Mouse (Mus musculus) midbrain, embryonic 16.5 days (tissue): ENCODE measurements around the gene Hopx. TPM values are rescaled to one million over a fixed set of nuclear protein-coding genes. Genes with fewer than 3 reads are reported as not detected.

Source experiments
- ATAC-seq: fragments of 200-750 bp; cut with Nextera tagmentation; 2 replicates; pipeline ENCODE4 v1.8.0; 2017; ENCODE audit warnings: moderate TSS enrichment
- H3K27ac ChIP-seq: fragments of 300-500 bp; sonication (generic); 2 replicates; pipeline ENCODE4 v1.5.1; 2014; ENCODE audit warnings: mild to moderate bottlenecking, low read length, mixed read lengths
- H3K27me3 ChIP-seq: fragments of 300-500 bp; sonication (generic); 2 replicates; pipeline ENCODE4 v1.6.1; 2014; ENCODE audit warnings: low read depth, low read length, mixed read lengths; ENCODE audit not compliant: control insufficient read depth, insufficient read depth
- H3K36me3 ChIP-seq: fragments of 300-500 bp; sonication (generic); 2 replicates; pipeline ENCODE4 v1.6.1; 2014; ENCODE audit warnings: mild to moderate bottlenecking, low read length, moderate library complexity, mixed read lengths; ENCODE audit not compliant: control insufficient read depth, insufficient read depth
- H3K4me1 ChIP-seq: fragments of 300-500 bp; sonication (generic); 2 replicates; pipeline ENCODE4 v1.6.1; 2014; ENCODE audit warnings: mild to moderate bottlenecking, low read length, mixed read lengths; ENCODE audit not compliant: control insufficient read depth, insufficient read depth
- H3K4me2 ChIP-seq: fragments of 300-500 bp; sonication (generic); 2 replicates; pipeline ENCODE4 v1.6.1; 2014; ENCODE audit warnings: mild to moderate bottlenecking, low read length, mixed read lengths
- H3K4me3 ChIP-seq: fragments of 300-500 bp; sonication (generic); 2 replicates; pipeline ENCODE4 v1.5.1; 2014; ENCODE audit warnings: low read depth, mild to moderate bottlenecking, low read length, moderate library complexity, mixed read lengths
- H3K9ac ChIP-seq: fragments of 300-500 bp; sonication (generic); 2 replicates; pipeline ENCODE4 v1.6.1; 2014; ENCODE audit warnings: low read depth, low read length, mixed read lengths
- H3K9me3 ChIP-seq: fragments of 300-500 bp; sonication (generic); replicated peaks from 2 replicates; pipeline ENCODE4 v1.6.1; 2014; ENCODE audit warnings: mild to moderate bottlenecking, low read length, mixed read lengths; ENCODE audit not compliant: control insufficient read depth, poor library complexity, severe bottlenecking
- WGBS: fragments of 180-500 bp; shearing (Covaris S2); extraction: QIAGEN DNeasy Blood & Tissue Kit; methylation state at CpG from one replicate; pipeline ENCODE4 v1.1.7; 2014; 5-methylcytosine and 5-hydroxymethylcytosine counted together
- polyA plus RNA-seq: library from polyadenylated mRNA; unstranded; fragments of >200 nt; fragmentation: Nextera tagmentation; extraction: Ambion mirVana; gene quantifications from 2 replicates; pipeline ENCODE4 v1.2.1, GENCODE M21; 2015

Gene Hopx
- polyA plus RNA-seq, 1 experiment from 2014 or later = 0.78 TPM

- Histone ChIP-seq H3K27me3 (peaks cover 16% of the 10 kb centered on the region), H3K4me2 (no peak overlapping the region), H3K4me3 (no peak overlapping the region), H3K9me3 (no peaks in the 10 kb centered on the region), H3K4me1 (0 out of 2 replicates have a peak, but pooled peaks cover 6% of the 10 kb centered on the region), H3K36me3 (no peaks in the 10 kb centered on the region), H3K27ac (no peak overlapping the region), H3K9ac (no peak overlapping the region)
- ATAC-seq = no peak
- WGBS = 65% methylated on average over 2 of the region's 2 CpGs
Measured at GRCm38 (mm10) chr5:77112066-77112465, 2.9 kb downstream of the Hopx start.

GRCm38 (mm10) chr5:77109814-77110213 lies 5.1 kb downstream of the Hopx start:
- no peaks in the 10 kb centered on the region for H3K36me3 ChIP-seq
- no peak overlapping the region for H3K4me2 ChIP-seq
- no peak overlapping the region for H3K27ac ChIP-seq
- H3K9ac ChIP-seq = no peak overlapping the region
- H3K4me1 ChIP-seq = 0 out of 2 replicates have a peak, but pooled peaks cover 2% of the 10 kb centered on the region
- 94% methylated on average over 2 of the region's 2 CpGs for WGBS
- peaks cover 3% of the 10 kb centered on the region for H3K27me3 ChIP-seq
- H3K4me3 ChIP-seq = no peak overlapping the region
- no peak for ATAC-seq
- no peaks in the 10 kb centered on the region for H3K9me3 ChIP-seq

GRCm38 (mm10) chr5:77108806-77109205 lies 6.1 kb downstream of the Hopx start:
- Histone ChIP-seq H3K4me1 (no peaks in the 10 kb centered on the region), H3K9ac (no peak overlapping the region), H3K4me3 (no peak overlapping the region), H3K9me3 (no peaks in the 10 kb centered on the region), H3K27ac (no peak overlapping the region), H3K4me2 (no peak overlapping the region), H3K36me3 (no peaks in the 10 kb centered on the region), H3K27me3 (peaks cover under 1% of the 10 kb centered on the region)
- ATAC-seq = no peak
- 94% methylated on average over 6 of the region's 6 CpGs for WGBS

- Histone ChIP-seq H3K4me3 (no peak overlapping the region), H3K36me3 (no peaks in the 10 kb centered on the region), H3K27me3 (peaks cover 3% of the 10 kb centered on the region), H3K4me1 (no peaks in the 10 kb centered on the region), H3K9me3 (no peaks in the 10 kb centered on the region), H3K9ac (no peak overlapping the region), H3K27ac (no peak overlapping the region), H3K4me2 (no peak overlapping the region)
- 89% methylated on average over 11 of the region's 11 CpGs for WGBS
- ATAC-seq = no peak
Measured at GRCm38 (mm10) chr5:77107146-77107822, 7.6 kb downstream of the Hopx start.

- H3K4me1 ChIP-seq = no peaks in the 10 kb centered on the region
- no peak for ATAC-seq
- no peak overlapping the region for H3K27ac ChIP-seq
- no peaks in the 10 kb centered on the region for H3K36me3 ChIP-seq
- H3K27me3 ChIP-seq = peaks cover 11% of the 10 kb centered on the region; the same call in 1 of the 2 replicates
- 74% methylated on average over 15 of the region's 15 CpGs for WGBS
- no peaks in the 10 kb centered on the region for H3K9me3 ChIP-seq
- H3K4me3 ChIP-seq = no peak overlapping the region
- no peak overlapping the region for H3K4me2 ChIP-seq
- H3K9ac ChIP-seq = no peak overlapping the region
Measured at GRCm38 (mm10) chr5:77102522-77103365, 12.2 kb downstream of the Hopx start.

- H3K36me3 ChIP-seq = no peaks in the 10 kb centered on the region
- H3K4me1 ChIP-seq = no peaks in the 10 kb centered on the region
- H3K4me2 ChIP-seq = no peak overlapping the region
- no peaks in the 10 kb centered on the region for H3K9me3 ChIP-seq
- no peak overlapping the region for H3K27ac ChIP-seq
- ATAC-seq = no peak
- peaks cover 24% of the 10 kb centered on the region for H3K27me3 ChIP-seq
- 91% methylated on average over 6 of the region's 6 CpGs for WGBS
- no peak overlapping the region for H3K9ac ChIP-seq
- H3K4me3 ChIP-seq = no peak overlapping the region
Measured at GRCm38 (mm10) chr5:77100691-77101090, 14.2 kb downstream of the Hopx start.

GRCm38 (mm10) chr5:77099997-77100380 lies 14.9 kb downstream of the Hopx start:
- Histone ChIP-seq H3K27ac (no peak overlapping the region), H3K36me3 (no peaks in the 10 kb centered on the region), H3K9ac (no peak overlapping the region), H3K27me3 (peaks cover 25% of the 10 kb centered on the region), H3K4me2 (no peak overlapping the region), H3K4me1 (peaks cover 4% of the 10 kb centered on the region; the same call in 1 of the 2 replicates), H3K9me3 (no peaks in the 10 kb centered on the region), H3K4me3 (no peak overlapping the region)
- WGBS = 85% methylated on average over 6 of the region's 6 CpGs
- no peak for ATAC-seq

- no peak for ATAC-seq
- 78% methylated on average over 11 of the region's 11 CpGs for WGBS
- H3K9me3 ChIP-seq = no peaks in the 10 kb centered on the region
Measured at GRCm38 (mm10) chr5:77099317-77099996, 15.5 kb downstream of the Hopx start.

More at GRCm38 (mm10) chr5:77099317-77099996, 15.5 kb downstream of the Hopx start:
- no peaks in the 10 kb centered on the region for H3K36me3 ChIP-seq
- H3K4me1 ChIP-seq = peaks cover 4% of the 10 kb centered on the region; the same call in 1 of the 2 replicates
- H3K27ac ChIP-seq = no peak overlapping the region
- H3K4me3 ChIP-seq = no peak overlapping the region
- peaks cover 25% of the 10 kb centered on the region for H3K27me3 ChIP-seq
- no peak overlapping the region for H3K4me2 ChIP-seq
- H3K9ac ChIP-seq = no peak overlapping the region
